Mouse (Mus musculus) lung, postnatal 4 days (tissue): ENCODE data around the gene Tcfl5.

ENCODE experiments used
- DNase-seq, 2 experiments: peaks; one replicate each; pipeline ENCODE4 v3.0.0; 2021

The Tcfl5 gene

DNA sequence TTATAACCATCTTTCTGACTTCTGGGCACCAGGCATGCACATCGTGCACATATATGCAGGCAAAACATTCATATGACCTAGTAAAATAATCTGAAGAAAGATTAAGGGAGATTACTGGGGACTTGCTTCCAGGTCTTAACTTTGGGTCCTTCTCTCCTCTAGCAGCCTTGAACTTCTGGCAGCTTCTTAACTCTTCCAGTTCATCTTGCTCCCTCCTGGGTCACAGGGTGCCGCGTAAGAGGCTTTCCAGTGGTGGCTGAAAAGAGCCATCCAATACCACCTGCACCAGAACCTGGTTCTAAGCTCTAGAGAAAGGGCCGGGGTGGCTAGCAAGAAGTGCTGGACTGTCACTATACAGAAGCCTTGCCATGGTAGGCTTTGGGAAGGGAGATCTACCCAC is 45.0 kb downstream of the Tcfl5 start, which contains the start of gene Col9a3:
TSS of gene Col9a3 (plus strand) at position 301 of the 400 bp plus-strand sequence.
- no peak for DNase-seq

DNA sequence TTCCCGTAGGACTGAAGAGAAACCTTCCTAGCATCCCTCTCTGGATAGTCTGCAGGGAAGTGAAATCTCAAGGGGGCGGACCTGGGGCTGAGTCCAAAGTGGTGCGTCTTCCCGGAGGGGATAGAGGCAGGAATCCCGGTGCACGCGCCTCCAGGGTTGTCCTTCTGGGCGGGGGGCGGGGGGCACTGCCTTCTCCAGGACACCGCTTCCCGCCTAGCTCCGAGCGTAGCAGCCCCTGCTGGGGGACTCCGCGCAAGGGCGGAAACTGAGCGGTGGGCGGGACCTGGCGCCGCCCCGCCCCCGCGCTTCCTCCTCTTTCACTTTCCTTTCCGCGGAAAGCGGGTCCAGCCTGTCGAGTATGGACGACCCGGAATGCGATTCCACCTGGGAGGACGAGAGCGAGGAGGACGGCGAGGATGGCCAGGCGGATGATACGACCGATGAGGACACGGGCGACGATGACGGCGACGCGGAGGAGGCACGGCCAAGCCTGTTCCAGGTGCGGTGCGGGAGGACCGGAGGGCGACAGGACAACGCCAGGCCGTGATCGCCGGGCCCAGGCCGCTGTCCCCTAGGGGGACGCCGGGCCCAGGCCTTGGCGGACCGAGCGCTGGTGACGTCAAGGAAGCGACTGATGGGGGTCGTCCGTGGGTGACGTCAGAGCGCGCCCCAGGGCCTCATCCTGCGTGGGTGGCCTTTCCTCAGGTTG is 53.2 kb downstream of the Tcfl5 start, which contains the start of gene Ogfr:
TSS of gene Ogfr (plus strand) at position 123 of the 709 bp plus-strand sequence.
- peak; percentile 89 to 90 for DNase-seq

DNA sequence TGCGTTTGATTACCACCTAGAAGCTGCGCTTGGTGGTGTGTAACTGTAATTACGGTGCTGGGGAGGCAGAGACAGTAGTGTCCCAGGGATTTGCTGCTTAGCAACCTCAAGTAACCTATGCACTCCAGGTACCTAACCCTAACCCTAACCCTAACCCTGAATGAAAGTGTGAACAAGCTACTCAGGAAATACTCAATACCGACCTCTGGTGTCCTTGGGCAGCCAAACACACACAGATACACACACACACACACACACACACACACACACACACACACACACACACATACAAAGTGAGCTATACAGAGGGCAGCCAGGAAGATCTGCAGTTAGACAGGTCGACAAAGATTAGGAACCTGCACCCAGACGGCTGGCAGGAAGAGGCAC is 53.8 kb downstream of the Tcfl5 start:
- no peak for DNase-seq

DNA sequence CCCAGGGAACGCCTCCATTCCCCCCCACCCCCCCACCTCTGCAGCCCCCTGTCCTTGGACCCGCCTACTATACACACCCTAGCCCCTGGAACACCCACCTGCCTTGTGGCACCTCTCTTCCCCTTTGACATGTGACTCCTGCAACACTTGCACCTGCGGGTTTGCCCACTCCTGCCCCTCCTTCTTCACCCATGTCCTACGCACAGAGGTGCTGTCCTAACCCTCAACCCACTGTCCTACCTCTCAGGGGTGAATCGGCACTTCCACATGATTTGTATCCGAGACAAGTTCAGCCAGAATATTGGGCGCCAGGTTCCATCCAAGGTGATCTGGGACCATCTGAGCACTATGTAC is 59.4 kb downstream of the Tcfl5 start:
- DNase-seq = no peak

DNA sequence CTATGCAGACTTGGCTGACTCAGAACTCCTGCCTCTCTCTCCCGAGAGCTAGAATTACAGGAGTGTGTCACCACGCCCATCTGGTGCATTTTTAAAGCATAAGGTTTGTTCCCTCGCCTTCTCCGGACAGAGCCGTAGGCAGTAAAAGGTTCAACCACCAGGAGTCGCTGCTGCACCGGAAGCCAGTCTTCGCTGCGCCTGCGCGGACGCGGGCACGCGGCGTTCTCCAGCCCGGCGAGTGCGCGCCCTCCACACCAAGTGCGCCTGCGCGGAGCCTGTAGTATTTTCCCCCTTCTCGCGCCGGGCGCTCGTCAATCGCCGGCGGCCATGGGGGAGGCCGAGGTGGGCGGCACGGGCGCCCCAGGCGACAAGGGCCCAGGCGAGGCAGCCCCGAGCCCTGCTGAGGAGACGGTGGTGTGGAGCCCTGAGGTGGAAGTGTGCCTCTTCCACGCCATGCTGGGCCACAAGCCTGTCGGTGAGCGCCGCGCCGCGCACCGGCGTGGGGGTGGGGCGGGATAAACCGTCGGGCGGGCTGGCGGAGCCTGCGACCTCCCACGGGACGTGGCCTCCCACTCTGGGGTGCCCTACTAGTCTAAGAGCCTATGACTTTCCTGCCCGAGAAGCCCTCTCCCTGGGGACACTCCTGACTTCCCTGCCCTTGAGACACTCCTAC is 59.9 kb downstream of the Tcfl5 start:
- peak; percentile 97 to 99 for DNase-seq

DNA sequence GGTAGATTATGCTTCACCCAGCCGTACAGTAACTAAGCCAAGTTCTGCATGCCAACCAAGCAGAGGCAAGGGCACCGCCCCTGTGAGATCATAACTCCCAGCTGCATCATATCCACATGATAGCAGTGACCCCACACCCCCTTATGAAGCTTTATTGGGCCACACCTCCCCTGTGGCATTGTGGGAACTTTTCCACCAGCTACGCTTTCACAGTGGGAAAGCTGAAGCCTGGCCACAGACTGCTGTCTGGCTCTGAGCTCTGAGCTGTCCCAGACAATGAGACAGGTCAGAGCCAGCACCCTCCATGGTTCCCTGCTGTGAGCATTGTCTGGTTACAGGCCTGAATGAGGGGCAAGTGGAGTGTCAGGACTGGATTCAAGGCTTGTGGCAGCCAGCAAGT is 61.5 kb downstream of the Tcfl5 start, which contains the start of gene Mrgbp:
TSS of gene Mrgbp (plus strand) at position 303 of the 400 bp plus-strand sequence.
- peak; percentile 34 to 73 for DNase-seq

DNA sequence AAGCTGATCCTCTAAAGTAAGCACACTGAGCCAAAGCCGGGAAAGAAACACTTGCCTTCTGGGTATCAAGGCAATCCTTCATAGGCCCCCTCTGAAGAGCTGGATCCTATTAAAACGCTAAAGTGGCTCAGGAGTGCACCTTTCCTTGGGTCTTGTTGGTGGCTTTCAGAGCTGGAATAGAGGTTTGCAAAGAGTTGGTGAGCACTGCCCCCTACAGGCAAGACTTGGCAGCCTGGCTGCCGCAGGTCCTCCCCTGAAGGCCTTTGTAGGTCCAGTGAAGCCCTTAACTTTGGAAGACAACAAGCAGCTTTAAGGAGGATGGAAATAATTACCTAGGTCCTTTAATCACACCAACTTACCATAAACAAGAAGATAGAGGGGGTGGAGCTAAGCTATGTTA is 63.8 kb downstream of the Tcfl5 start:
- DNase-seq = peak; percentile 64 to 78

DNA sequence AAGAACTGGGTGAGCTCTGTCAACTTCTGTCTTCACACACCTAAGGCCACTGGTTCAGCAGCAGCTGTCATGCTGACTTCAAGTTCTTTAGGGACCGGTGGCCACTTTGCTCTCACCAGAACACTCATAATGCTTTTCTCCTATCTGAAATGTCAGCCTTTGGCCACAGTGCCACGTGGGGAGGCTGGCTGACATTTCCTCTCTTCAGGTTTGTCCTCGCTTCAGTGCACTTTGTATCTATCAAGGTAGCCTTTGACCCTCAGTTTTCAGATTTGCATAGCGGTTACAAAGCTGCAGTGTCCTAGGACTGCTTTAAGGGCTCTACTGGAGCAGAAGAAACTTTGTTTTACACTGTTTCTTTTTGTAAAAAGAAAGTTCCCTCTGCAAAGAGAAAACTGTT is 66.0 kb downstream of the Tcfl5 start:
- no peak for DNase-seq
